Mouse (Mus musculus) skeletal muscle tissue, postnatal 0 days (tissue): ENCODE measurements around the gene Iqcd. TPM values are rescaled to one million over a fixed set of nuclear protein-coding genes. Genes with fewer than 3 reads are reported as not detected.

Experiments used
- polyA plus RNA-seq: library from polyadenylated mRNA; unstranded; fragments of >200 nt; fragmentation: Nextera tagmentation; extraction: Ambion mirVana; gene quantifications from 2 replicates; pipeline ENCODE4 v1.2.1, GENCODE M21; 2015

Iqcd gene
- polyA plus RNA-seq: 0.11 and 0.17 TPM in 2 replicates

GRCm38 (mm10) chr5:120588569-120589094, at the start of gene Iqcd, which contains the start of gene Tpcn1:
Iqcd (plus strand) TSS chr5:120589016.
Tpcn1 (minus strand) TSS chr5:120588673.

GRCm38 (mm10) chr5:120612442-120612821, 23.6 kb downstream of the Iqcd start, which contains the start of the genes Rita1 and Ddx54:
Rita1 (minus strand) TSS chr5:120612589.
Ddx54 (plus strand) TSS chr5:120612739.

GRCm38 (mm10) chr5:120634131-120634530, 45.3 kb downstream of the Iqcd start, which contains the start of gene Cfap73:
Cfap73 (minus strand) TSS chr5:120634235.

GRCm38 (mm10) chr5:120648569-120649373, 60.0 kb downstream of the Iqcd start, which contains the start of gene Rasal1:
Rasal1 (plus strand) TSS chr5:120648812.

Other genes with a start within 250 kb of the Iqcd start
- not detected in 2 replicates for gene Lhx5, start 157.3 kb upstream of the Iqcd start, polyA plus RNA-seq
- 0.15 and 0.38 TPM in 2 replicates for gene Sdsl, start 116.2 kb upstream of the Iqcd start, polyA plus RNA-seq
- not detected in 2 replicates for gene Sds, start 112.5 kb upstream of the Iqcd start, polyA plus RNA-seq
- 45.5 and 49.0 TPM in 2 replicates for gene Plbd2, start 85.4 kb upstream of the Iqcd start, polyA plus RNA-seq
- gene Slc8b1, start 77.8 kb upstream of the Iqcd start, polyA plus RNA-seq: 11.8 and 14.4 TPM in 2 replicates
- 22.4 and 22.6 TPM in 2 replicates for gene Tpcn1, start 343 bp upstream of the Iqcd start, polyA plus RNA-seq
- 5.2 and 7.4 TPM in 2 replicates for gene Rita1, start 23.6 kb downstream of the Iqcd start, polyA plus RNA-seq
- gene Ddx54, start 23.7 kb downstream of the Iqcd start, polyA plus RNA-seq: 15.5 and 16.5 TPM in 2 replicates
- not detected in 2 replicates for gene Cfap73, start 45.2 kb downstream of the Iqcd start, polyA plus RNA-seq
- gene Rasal1, start 59.8 kb downstream of the Iqcd start, polyA plus RNA-seq: 0.22 TPM in 2 replicates
- 0.62 and 0.68 TPM in 2 replicates for gene Dtx1, start 122.9 kb downstream of the Iqcd start, polyA plus RNA-seq
- 0.94 and 1.2 TPM in 2 replicates for gene Oas2, start 160.8 kb downstream of the Iqcd start, polyA plus RNA-seq
- gene Oas3, start 188.6 kb downstream of the Iqcd start, polyA plus RNA-seq: 0.14 and 0.37 TPM in 2 replicates
- 0.08 and 0.23 TPM in 2 replicates for gene Oas1e, start 206.5 kb downstream of the Iqcd start, polyA plus RNA-seq
- gene Oas1c, start 223.5 kb downstream of the Iqcd start, polyA plus RNA-seq: 0.28 and 0.45 TPM in 2 replicates